Mouse (Mus musculus): ENCODE data around the gene Rb1. TPM values are rescaled to one million over a fixed set of nuclear protein-coding genes. Genes with fewer than 3 reads are reported as not detected.

Gene Rb1
- polyA plus RNA-seq, 1 experiment from 2014 or later = 21.8 TPM

DNA sequence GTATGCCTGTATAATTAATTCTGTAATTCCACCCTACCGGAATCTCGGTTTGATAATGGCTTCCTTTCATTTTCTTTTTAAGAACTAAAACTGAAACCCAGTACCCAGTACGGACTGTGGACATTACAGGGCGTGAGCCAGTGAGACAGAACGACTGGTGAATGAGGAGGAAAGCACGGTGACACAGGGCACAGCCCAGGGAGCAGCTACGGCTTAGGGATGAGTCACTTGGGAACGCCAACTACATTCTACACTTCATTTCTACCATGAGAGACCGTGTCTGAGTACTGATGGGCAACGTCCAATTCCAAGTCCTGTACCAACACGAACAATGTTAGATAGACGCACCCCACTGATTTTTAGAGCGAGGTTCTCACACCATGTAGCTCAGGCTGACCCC lies 43.3 kb upstream of the Rb1 start:
- ATAC-seq (replicated peaks; ENCODE audit: low FRiP score, low TSS enrichment, low read depth) = no peak

DNA sequence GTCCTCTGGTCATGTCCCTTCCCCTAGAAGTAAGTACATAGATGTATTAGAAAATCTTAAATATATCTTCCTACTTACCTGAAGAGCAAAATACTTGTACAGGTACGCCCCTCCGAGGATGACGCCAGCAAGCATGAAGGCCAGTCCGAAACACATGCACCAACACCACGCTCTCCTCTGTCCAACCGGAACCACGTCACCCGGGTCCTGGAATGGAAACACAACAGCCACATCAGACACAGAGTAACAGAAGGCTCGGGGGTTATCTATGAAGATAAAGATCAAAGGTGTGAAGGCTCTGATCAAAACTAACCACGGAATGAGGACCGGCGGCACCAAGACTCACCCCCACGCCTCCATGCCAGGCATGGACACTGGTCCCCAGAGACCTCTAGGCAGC lies 42.6 kb upstream of the Rb1 start:
- no peaks in the 10 kb centered on the region for H3K27me3 ChIP-seq (replicated peaks; ENCODE audit: control insufficient read depth, insufficient read depth, low read length)

More for the DNA sequence above, 43.3 kb upstream of the Rb1 start:
- no peak overlapping the region for H3K27ac ChIP-seq (ENCODE audit: low read depth)
- no peak overlapping the region for H3K4me2 ChIP-seq (ENCODE audit: low read length)
- H3K9me3 ChIP-seq (ENCODE audit: control insufficient read depth, low read length) = no peaks in the 10 kb centered on the region
- peaks cover 4% of the 10 kb centered on the region for H3K4me1 ChIP-seq (replicated peaks; ENCODE audit: control insufficient read depth, insufficient read depth, low read length)
- no peak overlapping the region for H3K4me3 ChIP-seq (ENCODE audit: low read depth, low read length)
- H3K27me3 ChIP-seq (replicated peaks; ENCODE audit: control insufficient read depth, insufficient read depth, low read length) = no peaks in the 10 kb centered on the region
- H3K9ac ChIP-seq (ENCODE audit: low read length) = no peak overlapping the region
- H3K36me3 ChIP-seq (ENCODE audit: control insufficient read depth, insufficient read depth, low read length) = peaks cover 75% of the 10 kb centered on the region
- no peak for DNase-seq (ENCODE audit: low spot score)
- 92% methylated on average over 13 of the region's 13 CpGs for WGBS

DNA sequence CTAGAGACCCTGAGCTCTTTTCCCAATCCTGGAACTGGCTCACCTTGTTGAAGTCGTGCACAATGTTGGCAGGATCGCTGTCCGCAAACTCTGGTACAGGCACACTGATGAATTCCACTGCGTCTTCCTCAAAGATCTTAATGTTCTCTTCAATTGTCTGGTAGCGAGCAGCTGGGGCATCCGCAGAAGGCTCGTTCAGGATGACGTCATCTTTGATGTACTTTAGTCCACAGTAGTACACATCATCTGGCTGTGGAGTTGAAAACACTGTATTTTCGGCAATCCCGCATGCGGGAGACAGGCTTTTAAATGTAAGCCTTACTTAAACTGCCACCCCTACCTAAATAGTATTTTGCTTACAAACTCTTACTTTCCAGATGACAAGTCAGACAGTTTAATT lies 40.7 kb upstream of the Rb1 start:
- no peak overlapping the region for H3K4me3 ChIP-seq (ENCODE audit: low read depth, low read length)
- no peaks in the 10 kb centered on the region for H3K27me3 ChIP-seq (replicated peaks; ENCODE audit: control insufficient read depth, insufficient read depth, low read length)
- ATAC-seq (replicated peaks; ENCODE audit: low FRiP score, low TSS enrichment, low read depth) (no peak), DNase-seq (ENCODE audit: low spot score) (no peak)
- H3K36me3 ChIP-seq (ENCODE audit: control insufficient read depth, insufficient read depth, low read length) = peaks cover 96% of the 10 kb centered on the region
- H3K4me1 ChIP-seq (replicated peaks; ENCODE audit: control insufficient read depth, insufficient read depth, low read length) = no peaks in the 10 kb centered on the region
- WGBS = 80% methylated on average over 11 of the region's 11 CpGs
- H3K4me2 ChIP-seq (ENCODE audit: low read length) = no peak overlapping the region
- H3K9ac ChIP-seq (ENCODE audit: low read length) = no peak overlapping the region
- no peaks in the 10 kb centered on the region for H3K9me3 ChIP-seq (ENCODE audit: control insufficient read depth, low read length)
- no peak overlapping the region for H3K27ac ChIP-seq (ENCODE audit: low read depth)

More for the DNA sequence above, 42.6 kb upstream of the Rb1 start:
- Histone ChIP-seq H3K27ac (ENCODE audit: low read depth) (no peak overlapping the region), H3K36me3 (ENCODE audit: control insufficient read depth, insufficient read depth, low read length) (peaks cover 83% of the 10 kb centered on the region), H3K9me3 (ENCODE audit: control insufficient read depth, low read length) (no peaks in the 10 kb centered on the region), H3K4me2 (ENCODE audit: low read length) (no peak overlapping the region), H3K4me3 (ENCODE audit: low read depth, low read length) (no peak overlapping the region), H3K9ac (ENCODE audit: low read length) (no peak overlapping the region), H3K4me1 (replicated peaks; ENCODE audit: control insufficient read depth, insufficient read depth, low read length) (no peaks in the 10 kb centered on the region; the same call in 1 of the 2 replicates)
- no peak for DNase-seq (ENCODE audit: low spot score)
- ATAC-seq (replicated peaks; ENCODE audit: low FRiP score, low TSS enrichment, low read depth) = no peak
- WGBS = 94% methylated on average over 13 of the region's 13 CpGs

DNA sequence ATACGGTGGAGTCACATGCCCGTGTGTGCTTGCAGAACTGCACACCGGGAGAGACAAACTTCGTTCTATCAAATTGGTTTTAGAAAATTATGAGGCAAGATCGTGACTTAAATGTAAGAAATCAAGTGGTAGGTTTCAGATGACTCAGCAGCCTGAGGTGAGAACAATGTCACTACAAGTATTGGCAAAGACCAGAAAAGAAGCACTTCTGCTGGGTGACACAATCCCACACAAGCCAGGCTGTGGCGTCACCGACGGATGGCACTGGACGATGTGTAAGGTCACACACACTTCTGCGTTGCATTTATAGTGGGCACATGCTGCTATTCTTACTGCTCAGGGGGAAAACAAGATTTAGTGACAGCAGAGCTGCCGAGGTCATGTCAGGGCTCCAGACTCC lies 38.2 kb upstream of the Rb1 start:
- Histone ChIP-seq H3K9ac (ENCODE audit: low read length) (no peak overlapping the region), H3K9me3 (ENCODE audit: control insufficient read depth, low read length) (no peaks in the 10 kb centered on the region), H3K36me3 (ENCODE audit: control insufficient read depth, insufficient read depth, low read length) (peaks cover 98% of the 10 kb centered on the region), H3K4me1 (replicated peaks; ENCODE audit: control insufficient read depth, insufficient read depth, low read length) (no peaks in the 10 kb centered on the region), H3K4me2 (ENCODE audit: low read length) (no peak overlapping the region), H3K27me3 (replicated peaks; ENCODE audit: control insufficient read depth, insufficient read depth, low read length) (no peaks in the 10 kb centered on the region), H3K27ac (ENCODE audit: low read depth) (no peak overlapping the region), H3K4me3 (ENCODE audit: low read depth, low read length) (no peak overlapping the region)
- DNase-seq (ENCODE audit: low spot score) (no peak), ATAC-seq (replicated peaks; ENCODE audit: low FRiP score, low TSS enrichment, low read depth) (no peak)
- 98% methylated on average over 11 of the region's 11 CpGs for WGBS

DNA sequence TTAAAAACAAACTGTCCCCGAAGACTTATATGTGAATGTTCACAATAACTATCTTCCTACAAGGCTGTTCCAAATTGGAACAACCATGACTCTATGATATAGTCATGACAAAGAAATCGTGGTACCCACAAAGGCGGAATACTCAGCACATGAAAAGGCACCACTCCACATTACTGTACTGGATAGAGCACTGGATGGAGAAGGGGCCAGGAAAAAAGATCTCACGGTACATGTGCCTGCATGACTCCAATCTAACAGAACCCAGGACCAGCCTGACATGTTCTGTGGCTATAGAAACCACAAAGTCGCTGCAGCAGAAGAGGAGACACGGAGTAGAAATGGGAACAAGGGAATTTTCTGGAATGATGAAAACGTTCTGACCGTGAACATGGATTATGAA lies 29.1 kb upstream of the Rb1 start:
- no peak overlapping the region for H3K4me2 ChIP-seq (ENCODE audit: low read length)
- no peaks in the 10 kb centered on the region for H3K9me3 ChIP-seq (ENCODE audit: control insufficient read depth, low read length)
- peaks cover 37% of the 10 kb centered on the region for H3K36me3 ChIP-seq (ENCODE audit: control insufficient read depth, insufficient read depth, low read length)
- no peaks in the 10 kb centered on the region for H3K27me3 ChIP-seq (replicated peaks; ENCODE audit: control insufficient read depth, insufficient read depth, low read length)
- H3K4me1 ChIP-seq (replicated peaks; ENCODE audit: control insufficient read depth, insufficient read depth, low read length) = no peaks in the 10 kb centered on the region
- DNase-seq (ENCODE audit: low spot score) (no peak), ATAC-seq (replicated peaks; ENCODE audit: low FRiP score, low TSS enrichment, low read depth) (no peak)
- H3K27ac ChIP-seq (ENCODE audit: low read depth) = no peak overlapping the region
- no peak overlapping the region for H3K4me3 ChIP-seq (ENCODE audit: low read depth, low read length)
- 93% methylated on average over 8 of the region's 8 CpGs for WGBS
- H3K9ac ChIP-seq (ENCODE audit: low read length) = no peak overlapping the region

DNA sequence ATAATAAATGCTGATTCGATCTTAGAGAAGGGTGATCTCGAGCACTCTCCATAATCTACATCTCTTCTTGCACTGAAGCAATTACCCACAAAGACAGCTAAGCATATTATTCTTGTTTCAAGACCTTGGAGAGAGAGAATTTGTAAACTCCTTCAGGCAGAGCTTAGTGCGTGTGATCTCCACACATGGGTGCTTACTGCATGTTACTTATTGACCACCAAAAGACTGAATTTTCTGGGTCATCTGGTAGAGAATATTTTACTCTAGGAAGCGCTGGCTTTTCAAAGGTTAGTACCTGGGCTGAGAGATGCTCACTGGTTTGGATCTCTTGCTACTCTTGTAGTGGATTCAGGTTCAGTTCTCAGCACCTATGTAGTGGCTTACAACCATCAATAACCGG lies 25.5 kb upstream of the Rb1 start:
- Histone ChIP-seq H3K9ac (ENCODE audit: low read length) (no peak overlapping the region), H3K27me3 (replicated peaks; ENCODE audit: control insufficient read depth, insufficient read depth, low read length) (no peaks in the 10 kb centered on the region), H3K27ac (ENCODE audit: low read depth) (no peak overlapping the region), H3K4me1 (replicated peaks; ENCODE audit: control insufficient read depth, insufficient read depth, low read length) (no peaks in the 10 kb centered on the region), H3K9me3 (ENCODE audit: control insufficient read depth, low read length) (no peaks in the 10 kb centered on the region), H3K4me2 (ENCODE audit: low read length) (no peak overlapping the region), H3K36me3 (ENCODE audit: control insufficient read depth, insufficient read depth, low read length) (peaks cover 8% of the 10 kb centered on the region), H3K4me3 (ENCODE audit: low read depth, low read length) (no peak overlapping the region)
- WGBS = 92% methylated on average over 5 of the region's 5 CpGs
- no peak for ATAC-seq (replicated peaks; ENCODE audit: low FRiP score, low TSS enrichment, low read depth)
- DNase-seq (ENCODE audit: low spot score) = no peak

DNA sequence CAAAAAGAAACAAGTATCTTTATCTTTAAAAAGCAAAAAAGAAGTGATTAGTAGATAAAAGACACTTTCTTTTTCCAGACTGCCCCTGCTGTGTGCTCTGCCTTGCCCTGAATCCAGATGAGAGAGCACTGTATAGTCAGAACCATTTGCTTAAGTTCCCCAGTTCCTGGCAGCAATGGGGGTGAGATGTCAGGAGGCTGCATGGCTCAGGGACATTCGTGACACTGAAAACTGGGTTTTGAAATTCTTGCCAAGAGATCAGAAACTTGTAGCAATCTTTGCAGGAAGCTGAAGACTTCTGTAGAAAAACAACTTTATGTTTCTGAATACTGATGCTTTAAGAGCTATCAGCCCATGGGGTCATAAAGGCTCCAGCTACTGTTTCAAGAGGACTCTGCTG lies 24.4 kb upstream of the Rb1 start:
- no peak overlapping the region for H3K4me3 ChIP-seq (ENCODE audit: low read depth, low read length)
- no peak overlapping the region for H3K27ac ChIP-seq (ENCODE audit: low read depth)
- H3K4me2 ChIP-seq (ENCODE audit: low read length) = no peak overlapping the region
- no peak overlapping the region for H3K9ac ChIP-seq (ENCODE audit: low read length)
- H3K36me3 ChIP-seq (ENCODE audit: control insufficient read depth, insufficient read depth, low read length) = no peaks in the 10 kb centered on the region
- DNase-seq (ENCODE audit: low spot score) (no peak), ATAC-seq (replicated peaks; ENCODE audit: low FRiP score, low TSS enrichment, low read depth) (no peak)
- no peaks in the 10 kb centered on the region for H3K27me3 ChIP-seq (replicated peaks; ENCODE audit: control insufficient read depth, insufficient read depth, low read length)
- no peaks in the 10 kb centered on the region for H3K9me3 ChIP-seq (ENCODE audit: control insufficient read depth, low read length)
- WGBS = 59% methylated on average over 1 of the region's 1 CpGs
- no peaks in the 10 kb centered on the region for H3K4me1 ChIP-seq (replicated peaks; ENCODE audit: control insufficient read depth, insufficient read depth, low read length)

DNA sequence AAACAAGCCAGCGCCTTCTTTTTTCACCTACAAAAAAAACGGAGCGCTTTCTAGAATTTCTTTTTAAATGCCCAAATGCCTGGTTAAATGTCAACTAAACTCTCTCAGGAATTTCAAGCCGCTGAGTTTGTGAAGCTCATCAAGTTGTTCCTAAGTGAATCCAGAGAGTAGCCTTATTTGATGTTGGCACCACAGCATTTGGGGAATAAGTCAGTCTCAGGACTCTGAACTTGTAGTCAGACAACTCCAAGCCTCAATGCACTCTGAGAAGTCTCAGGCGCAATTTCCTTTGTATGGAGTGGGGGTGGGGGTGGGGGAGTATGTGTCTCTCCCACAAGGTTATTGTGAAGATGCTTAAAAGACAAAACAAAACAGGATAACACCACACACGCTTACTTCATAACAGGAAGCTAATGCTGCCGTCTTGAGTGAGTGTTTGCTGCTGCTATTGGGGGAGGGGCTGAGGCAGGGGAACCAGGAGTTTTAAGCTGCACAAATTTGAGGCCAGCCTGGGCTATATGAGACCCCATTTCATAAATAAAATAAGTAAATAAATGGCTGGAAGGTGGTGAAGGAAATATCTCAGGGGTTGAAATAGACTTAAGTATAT lies 23.5 kb upstream of the Rb1 start:
- Histone ChIP-seq H3K4me2 (ENCODE audit: low read length) (no peak overlapping the region), H3K27me3 (replicated peaks; ENCODE audit: control insufficient read depth, insufficient read depth, low read length) (no peaks in the 10 kb centered on the region), H3K36me3 (ENCODE audit: control insufficient read depth, insufficient read depth, low read length) (no peaks in the 10 kb centered on the region), H3K4me1 (replicated peaks; ENCODE audit: control insufficient read depth, insufficient read depth, low read length) (no peaks in the 10 kb centered on the region), H3K9ac (ENCODE audit: low read length) (no peak overlapping the region), H3K9me3 (ENCODE audit: control insufficient read depth, low read length) (no peaks in the 10 kb centered on the region), H3K27ac (ENCODE audit: low read depth) (no peak overlapping the region), H3K4me3 (ENCODE audit: low read depth, low read length) (no peak overlapping the region)
- ATAC-seq (replicated peaks; ENCODE audit: low FRiP score, low TSS enrichment, low read depth) (no peak), DNase-seq (ENCODE audit: low spot score) (no peak)
- WGBS = 62% methylated on average over 7 of the region's 7 CpGs

DNA sequence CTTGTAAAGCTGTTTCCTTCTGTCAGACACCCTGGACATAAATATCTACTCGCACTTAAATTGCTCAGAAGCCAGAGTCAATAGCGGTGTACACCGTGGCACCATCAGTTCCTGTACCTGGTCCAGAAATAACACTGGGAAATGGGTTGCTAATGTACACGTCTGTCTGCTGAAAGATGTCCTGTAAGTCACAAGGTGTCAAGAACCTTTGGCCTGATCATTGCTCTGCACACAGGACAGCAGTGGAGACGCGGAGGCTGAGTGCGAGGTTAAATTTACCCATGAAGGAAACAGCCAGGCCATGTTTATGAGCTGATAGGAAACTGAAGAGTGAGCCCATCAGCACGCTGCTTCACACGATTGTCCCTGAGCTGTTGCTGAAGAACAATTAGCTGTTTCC lies 21.7 kb upstream of the Rb1 start:
- Histone ChIP-seq H3K4me3 (ENCODE audit: low read depth, low read length) (no peak overlapping the region), H3K27me3 (replicated peaks; ENCODE audit: control insufficient read depth, insufficient read depth, low read length) (no peaks in the 10 kb centered on the region), H3K36me3 (ENCODE audit: control insufficient read depth, insufficient read depth, low read length) (no peaks in the 10 kb centered on the region), H3K9ac (ENCODE audit: low read length) (no peak overlapping the region), H3K4me2 (ENCODE audit: low read length) (no peak overlapping the region), H3K27ac (ENCODE audit: low read depth) (no peak overlapping the region), H3K9me3 (ENCODE audit: control insufficient read depth, low read length) (no peaks in the 10 kb centered on the region), H3K4me1 (replicated peaks; ENCODE audit: control insufficient read depth, insufficient read depth, low read length) (no peaks in the 10 kb centered on the region)
- ATAC-seq (replicated peaks; ENCODE audit: low FRiP score, low TSS enrichment, low read depth) (no peak), DNase-seq (ENCODE audit: low spot score) (no peak)
- 70% methylated on average over 9 of the region's 9 CpGs for WGBS
